Mouse (Mus musculus) frontal cortex, postnatal 14 days (tissue): ENCODE data around the gene Cryz.

Experiments used
- DNase-seq, 2 experiments: peaks; one replicate each; pipeline ENCODE4 v3.0.0; 2022; ENCODE audit warnings: low spot score in 2 of 2

Cryz gene

DNA sequence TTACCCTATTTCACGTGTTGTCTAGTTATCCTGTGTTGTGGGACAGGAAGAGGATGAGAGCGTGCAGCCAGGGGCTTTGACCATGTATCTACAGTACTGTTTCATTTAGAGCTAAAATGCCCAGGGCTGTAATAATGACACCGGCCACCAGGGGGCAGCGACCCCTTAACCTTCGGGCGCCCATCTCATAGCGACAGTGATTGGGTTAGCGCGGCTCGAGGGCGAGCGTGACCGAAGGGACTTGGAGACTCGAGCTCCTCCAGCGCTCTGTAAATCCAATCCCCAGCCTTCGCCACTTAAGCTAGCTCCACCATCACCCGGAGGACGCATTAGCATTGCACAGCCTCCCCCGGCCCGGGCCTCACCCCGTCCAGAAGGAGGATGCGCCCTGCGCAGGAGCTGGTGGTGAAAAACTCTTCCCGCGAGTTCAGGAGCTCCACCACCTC, at the start of gene Cryz:
Gene Cryz (plus strand): TSS at position 224 of the 446 bp plus-strand sequence.
- peak; percentile 84 to 91 for DNase-seq

GRCm38 (mm10) chr3:154547549-154548426, 48.7 kb upstream of the Cryz start:
- DNase-seq = no peak

DNA sequence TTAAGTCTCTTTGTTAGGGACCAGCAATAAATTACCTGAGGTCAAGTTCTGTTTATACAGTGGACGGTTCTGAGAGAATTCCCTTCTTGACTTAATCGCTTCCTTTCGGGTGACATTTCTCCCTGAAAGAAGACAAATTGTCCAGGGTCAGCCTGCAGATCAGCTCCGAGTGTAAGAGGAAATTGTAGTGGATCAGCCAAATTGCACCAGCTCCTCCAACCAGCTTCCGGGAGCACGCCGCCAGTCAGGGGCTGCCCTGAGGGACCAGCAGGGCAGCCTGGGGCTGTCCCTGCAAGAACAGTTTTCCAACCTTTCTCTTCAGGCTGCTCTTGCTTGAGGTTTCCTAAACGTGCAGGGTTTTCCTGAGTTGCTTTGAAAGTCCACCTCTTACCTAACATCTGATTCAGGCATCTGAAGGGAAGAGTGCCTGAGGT, 47.6 kb upstream of the Cryz start:
- DNase-seq = no peak

DNA sequence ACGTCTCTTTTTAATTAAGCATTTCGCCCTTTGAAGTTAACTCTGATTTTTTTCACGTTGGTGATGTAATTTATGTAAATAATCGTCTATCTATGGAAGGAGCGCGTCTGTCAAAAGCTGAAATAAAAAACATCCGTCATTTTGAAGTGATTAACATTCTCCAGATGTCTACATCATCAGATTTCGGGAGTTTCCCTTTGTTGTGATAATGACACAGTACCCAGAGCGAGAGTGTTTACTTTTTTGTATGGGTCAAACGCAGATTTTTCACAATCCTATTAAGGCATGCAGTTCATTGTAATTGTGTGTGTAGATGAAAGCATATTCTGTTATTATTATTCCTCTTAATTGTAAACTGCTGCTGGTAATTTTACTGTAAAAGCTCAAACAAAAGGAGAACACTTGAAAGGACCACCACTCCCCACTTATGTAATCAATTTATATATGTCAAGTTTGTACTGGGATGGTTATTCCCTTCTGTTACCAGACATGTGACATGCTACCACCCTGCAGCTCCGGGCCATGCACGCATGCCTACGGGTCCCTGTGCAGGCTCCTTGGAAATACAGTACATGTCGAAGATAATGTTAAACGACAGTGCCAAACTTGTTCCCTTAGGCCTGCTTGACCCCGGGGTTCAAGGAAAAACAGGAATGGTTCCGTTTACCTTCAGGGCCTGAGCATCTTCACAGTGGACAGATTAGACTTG, 46.0 kb upstream of the Cryz start:
- no peak for DNase-seq

DNA sequence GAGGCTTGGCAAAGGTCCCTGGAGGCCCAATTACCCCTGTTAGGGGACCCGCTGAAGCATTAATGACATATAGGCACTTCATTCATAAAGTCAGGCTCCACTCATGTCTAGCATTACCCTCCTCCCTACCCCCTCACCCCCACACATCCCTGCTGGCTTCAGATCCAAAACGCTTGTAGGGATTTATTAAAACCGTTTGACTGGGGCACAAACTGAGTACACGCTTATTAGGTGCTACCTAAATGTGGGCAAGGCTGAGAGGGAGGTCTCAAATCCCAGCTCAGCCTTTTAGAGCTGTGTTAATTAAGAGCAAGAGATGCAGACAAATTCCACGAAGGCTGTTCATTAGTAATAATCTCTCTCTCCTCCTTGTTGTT, 45.5 kb upstream of the Cryz start:
- no peak for DNase-seq

GRCm38 (mm10) chr3:154562192-154562591, 34.3 kb upstream of the Cryz start:
- DNase-seq = no peak

GRCm38 (mm10) chr3:154565437-154565836, 31.1 kb upstream of the Cryz start:
- DNase-seq = no peak

DNA sequence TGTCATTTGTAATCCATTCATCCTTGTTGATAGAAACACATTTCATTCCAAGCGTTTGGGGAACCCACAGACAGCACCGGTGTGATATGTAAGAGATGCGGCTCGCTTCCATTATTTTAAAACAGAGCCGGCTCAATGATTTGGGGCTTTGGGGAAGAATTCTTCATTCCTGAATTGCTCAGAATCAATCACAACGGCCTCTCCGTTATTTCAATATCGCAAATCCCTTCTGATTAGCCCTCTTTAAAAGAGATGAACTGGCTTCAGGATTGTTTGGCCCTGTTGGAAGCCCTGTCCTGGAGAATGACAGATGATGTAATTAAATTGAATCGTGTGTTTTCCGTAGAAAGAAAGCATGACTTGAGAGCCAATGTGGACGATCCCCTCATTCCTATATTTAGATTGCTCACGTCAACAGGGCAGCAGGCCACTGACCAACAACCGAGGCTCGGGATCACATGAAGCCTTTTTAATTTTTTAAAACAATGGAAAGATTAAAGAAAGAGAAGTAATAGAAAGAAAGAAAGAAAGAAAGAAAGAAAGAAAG, 26.4 kb upstream of the Cryz start:
- no peak for DNase-seq

GRCm38 (mm10) chr3:154570786-154571185, 25.7 kb upstream of the Cryz start:
- DNase-seq = no peak

GRCm38 (mm10) chr3:154572341-154572972, 24.1 kb upstream of the Cryz start:
- peak in 1 of 2 experiments; percentile 64 for DNase-seq

DNA sequence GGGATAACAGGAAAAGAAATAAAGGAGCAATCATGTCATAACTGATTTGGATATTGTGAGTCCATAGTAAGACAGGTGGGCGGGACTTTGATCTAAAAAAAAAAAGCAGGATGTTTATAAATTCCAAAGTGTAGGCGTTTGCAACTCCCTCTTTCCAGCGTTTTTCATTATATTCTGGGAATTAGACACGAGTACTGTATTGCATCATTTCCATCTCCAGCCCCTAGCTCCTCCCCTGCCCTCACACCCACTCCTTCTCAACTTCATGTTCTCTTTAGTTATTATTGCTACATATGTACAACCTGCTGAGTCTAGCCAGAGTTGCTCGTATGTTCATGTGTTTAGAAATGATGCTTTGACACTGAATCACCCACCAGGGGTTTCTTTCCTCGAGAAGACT, 22.8 kb upstream of the Cryz start:
- no peak for DNase-seq

DNA sequence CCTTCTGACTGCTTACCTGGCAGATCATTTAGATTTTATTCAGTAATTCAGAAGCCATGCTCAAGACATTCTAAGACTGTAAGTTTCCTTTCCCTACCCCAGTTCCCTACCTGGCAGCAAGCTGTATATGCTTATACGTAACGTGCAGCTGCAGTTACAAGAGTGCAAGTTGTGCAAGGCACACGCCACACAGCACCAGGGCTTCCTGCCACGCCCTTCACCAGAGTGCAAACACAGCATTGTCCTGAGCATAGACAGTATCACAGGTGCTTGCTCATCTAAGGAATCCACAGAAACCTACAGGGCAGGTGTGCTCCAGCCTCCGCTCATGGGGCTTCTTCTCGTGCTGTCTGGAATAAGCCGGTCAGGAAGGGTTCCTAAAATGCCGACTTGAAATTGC, 18.6 kb upstream of the Cryz start:
- DNase-seq = no peak

DNA sequence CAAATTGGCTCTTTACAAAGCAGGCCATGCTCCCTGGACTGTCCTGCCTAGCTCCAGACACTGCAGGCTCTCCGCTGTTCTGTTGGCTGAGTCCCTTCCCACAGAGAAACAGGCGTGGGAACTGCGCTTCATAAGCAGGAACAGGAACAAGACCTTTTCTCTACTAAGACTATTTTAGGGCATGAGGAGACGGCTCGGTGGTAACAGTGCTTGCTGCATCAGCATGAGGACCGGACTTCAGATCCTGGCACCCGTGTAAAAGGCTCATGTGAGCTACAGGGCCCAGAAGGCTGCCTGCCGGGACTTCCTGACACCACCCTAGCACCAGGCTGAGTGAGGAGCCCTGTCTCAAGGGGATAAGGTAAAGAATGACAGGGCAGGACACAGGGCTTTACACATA, 12.2 kb upstream of the Cryz start:
- DNase-seq = no peak

DNA sequence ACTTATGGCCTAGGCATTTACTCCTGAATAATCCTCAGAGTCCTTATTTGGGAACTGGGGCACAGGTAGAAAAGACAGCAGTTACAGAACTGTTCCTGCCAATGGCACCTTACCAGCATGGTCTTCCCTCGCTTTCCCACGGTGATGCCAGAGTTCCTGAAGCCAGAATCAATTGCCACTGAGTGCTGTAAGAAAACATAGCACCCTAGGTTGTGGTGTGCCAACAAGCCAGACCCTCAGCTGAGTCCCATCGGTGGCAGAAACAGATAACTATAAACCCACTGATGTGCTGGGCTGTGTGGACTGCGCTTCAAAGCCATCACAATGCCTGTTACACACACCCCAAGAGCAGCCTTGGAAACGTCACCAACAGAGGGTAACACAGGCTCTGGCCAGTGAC, 5.5 kb upstream of the Cryz start:
- no peak for DNase-seq

- DNase-seq = no peak
These were observed 4.9 kb upstream of the Cryz start for GRCm38 (mm10) chr3:154591621-154592020.

DNA sequence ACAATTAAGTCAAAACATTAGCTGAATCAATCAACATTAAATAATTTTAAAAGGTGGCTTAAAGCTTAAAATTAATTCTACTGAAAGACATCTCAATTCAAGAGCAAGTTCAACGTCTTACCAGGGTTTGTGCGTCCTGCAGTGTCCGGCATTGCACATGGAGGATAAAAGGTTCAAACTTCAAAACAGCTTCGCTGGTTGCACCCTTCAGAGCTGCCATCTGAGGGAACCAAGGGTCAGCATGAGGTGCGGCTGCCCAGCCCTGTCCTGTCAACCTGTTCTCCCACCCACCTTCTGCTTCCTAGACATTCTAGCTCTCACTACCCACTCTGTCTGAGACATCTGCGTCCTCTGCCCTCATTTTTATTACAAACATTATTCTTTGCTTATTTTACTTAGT, 2.9 kb upstream of the Cryz start:
- no peak for DNase-seq

- no peak for DNase-seq
These were observed 2.4 kb upstream of the Cryz start for GRCm38 (mm10) chr3:154594156-154594555.

DNA sequence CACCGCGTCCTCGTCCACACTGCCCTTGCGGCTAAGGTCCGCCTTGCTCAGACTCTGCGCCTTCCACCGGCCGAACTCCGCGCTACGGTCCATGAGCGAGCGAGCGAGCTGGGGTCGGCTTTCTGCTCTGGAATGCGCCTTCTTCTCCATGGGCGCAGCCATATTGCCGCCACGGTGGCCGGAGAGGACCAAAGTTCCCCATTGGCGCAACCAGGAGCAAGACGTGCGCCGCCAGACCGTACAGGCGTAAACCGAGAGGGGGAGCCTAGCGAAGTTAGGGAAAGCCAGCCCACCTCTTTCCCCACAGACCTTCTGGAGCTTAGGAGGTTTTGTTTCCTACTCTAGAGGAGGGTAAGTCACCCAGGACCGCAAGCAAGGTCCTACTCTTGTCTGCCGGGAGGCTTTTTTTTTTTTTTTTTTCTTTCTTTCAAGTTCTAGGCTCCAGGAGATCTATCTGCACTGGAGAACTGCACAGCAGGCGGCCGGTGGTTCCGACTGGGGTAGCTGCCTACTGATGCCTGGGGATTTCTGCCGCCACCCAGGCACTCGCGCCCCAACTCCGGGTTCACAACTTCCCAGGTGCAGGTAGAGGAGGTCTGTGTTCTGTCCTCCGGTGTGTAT, 533 bp downstream of the Cryz start, which contains the start of gene Tyw3:
Gene Tyw3 (minus strand): TSS at position 171 of the 621 bp plus-strand sequence.
- DNase-seq = peak; percentile 92 to 96

GRCm38 (mm10) chr3:154597561-154597960, 1.1 kb downstream of the Cryz start:
- no peak for DNase-seq

DNA sequence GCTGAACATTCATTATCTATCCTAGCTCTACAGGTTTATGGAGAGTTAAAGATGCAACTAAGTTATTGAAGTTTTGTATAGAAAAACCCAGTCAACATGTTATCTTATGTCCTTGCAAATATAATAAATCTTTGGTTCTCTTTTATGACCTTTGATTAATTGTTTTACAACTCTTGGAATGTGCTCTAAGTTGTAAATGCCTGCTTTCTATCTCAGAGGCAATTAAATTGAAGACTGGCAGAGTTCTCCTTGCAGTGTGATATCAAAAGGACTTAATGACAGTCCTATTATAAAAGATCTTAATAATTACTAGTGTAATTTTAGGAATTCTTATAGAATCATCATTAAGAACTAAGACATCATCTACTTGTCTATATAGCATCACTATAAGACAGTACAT, 5.6 kb downstream of the Cryz start:
- DNase-seq = no peak

GRCm38 (mm10) chr3:154604871-154605270, 8.4 kb downstream of the Cryz start:
- no peak for DNase-seq

DNA sequence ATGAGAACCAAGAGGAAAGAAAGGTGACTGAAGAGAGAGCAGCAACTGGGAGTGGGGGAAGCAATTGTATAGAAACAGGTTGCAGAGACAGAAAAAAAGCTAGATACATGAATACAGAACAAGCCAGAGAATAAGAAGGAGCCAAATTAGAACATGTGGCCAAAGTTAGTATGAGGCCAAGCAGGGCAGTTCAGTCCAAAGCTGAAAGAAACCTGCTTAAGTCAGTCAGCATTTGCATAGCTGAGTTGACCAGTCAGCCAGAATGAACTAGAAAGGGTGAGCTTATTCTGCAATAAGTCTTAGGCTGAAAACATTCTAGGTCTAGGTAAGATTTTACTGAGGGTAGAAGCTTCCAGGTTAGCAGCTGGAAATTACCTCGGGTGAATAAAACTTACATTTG, 11.4 kb downstream of the Cryz start:
- no peak for DNase-seq
